Mouse (Mus musculus) stomach, postnatal 0 days (tissue): ENCODE data around the gene Tut1. TPM values are rescaled to one million over a fixed set of nuclear protein-coding genes. Genes with fewer than 3 reads are reported as not detected.

Experiments
- ATAC-seq: fragments of 200-750 bp; cut with Nextera tagmentation; 2 replicates; pipeline ENCODE4 v1.8.0; 2017; ENCODE audit not compliant: low FRiP score, low TSS enrichment
- DNase-seq: peaks from one replicate; pipeline ENCODE4 v3.0.0-alpha.2; 2016; ENCODE audit warnings: low spot score
- H3K27ac ChIP-seq: fragments of 300-500 bp; sonication (generic); replicated peaks from 2 replicates; pipeline ENCODE4 v1.5.1; 2014; ENCODE audit warnings: mild to moderate bottlenecking, control low read depth
- H3K27me3 ChIP-seq: fragments of 300-500 bp; sonication (generic); 2 replicates; pipeline ENCODE4 v1.6.1; 2014; ENCODE audit warnings: low read length; ENCODE audit not compliant: control insufficient read depth, insufficient read depth
- H3K36me3 ChIP-seq: fragments of 300-500 bp; sonication (generic); 2 replicates; pipeline ENCODE4 v1.6.1; 2014; ENCODE audit warnings: low read length, mixed read lengths; ENCODE audit not compliant: control insufficient read depth, insufficient read depth
- H3K4me1 ChIP-seq: fragments of 300-500 bp; sonication (generic); replicated peaks from 2 replicates; pipeline ENCODE4 v1.6.1; 2014; ENCODE audit warnings: antibody characterized with exemption; ENCODE audit not compliant: control insufficient read depth, insufficient read depth
- H3K4me2 ChIP-seq: fragments of 300-500 bp; sonication (generic); replicated peaks from 2 replicates; pipeline ENCODE4 v1.6.1; 2014; ENCODE audit warnings: low read depth, mild to moderate bottlenecking, control low read depth, moderate library complexity
- H3K4me3 ChIP-seq: fragments of 300-500 bp; sonication (generic); 2 replicates; pipeline ENCODE4 v1.5.1; 2014; ENCODE audit warnings: low read depth, low read length, control low read depth
- H3K9ac ChIP-seq: fragments of 300-500 bp; sonication (generic); 2 replicates; pipeline ENCODE4 v1.6.1; 2014; ENCODE audit warnings: mild to moderate bottlenecking, low read length, control low read depth, mixed read lengths
- H3K9me3 ChIP-seq: fragments of 300-500 bp; sonication (generic); 2 replicates; pipeline ENCODE4 v1.6.1; 2016; ENCODE audit warnings: low read length; ENCODE audit not compliant: control insufficient read depth
- CTCF ChIP-seq: IDR thresholded peaks from 2 replicates; pipeline ENCODE4 v1.5.1; 2016; ENCODE audit warnings: antibody characterized with exemption, low read depth, mild to moderate bottlenecking, moderate library complexity
- EP300 ChIP-seq: optimal IDR thresholded peaks from 2 replicates; pipeline ENCODE3; 2016; ENCODE audit warnings: antibody characterized with exemption
- WGBS: fragments of 180-500 bp; shearing (Covaris S2); extraction: QIAGEN DNeasy Blood & Tissue Kit; methylation state at CpG from one replicate; pipeline ENCODE4 v1.1.7; 2014; 5-methylcytosine and 5-hydroxymethylcytosine counted together
- polyA plus RNA-seq: library from polyadenylated mRNA; unstranded; fragments of >200 nt; fragmentation: Nextera tagmentation; extraction: Ambion mirVana; gene quantifications from 2 replicates; pipeline ENCODE4 v1.2.1, GENCODE M21; 2015

Tut1 gene
- polyA plus RNA-seq, 1 experiment from 2014 or later = 14.9 TPM

DNA sequence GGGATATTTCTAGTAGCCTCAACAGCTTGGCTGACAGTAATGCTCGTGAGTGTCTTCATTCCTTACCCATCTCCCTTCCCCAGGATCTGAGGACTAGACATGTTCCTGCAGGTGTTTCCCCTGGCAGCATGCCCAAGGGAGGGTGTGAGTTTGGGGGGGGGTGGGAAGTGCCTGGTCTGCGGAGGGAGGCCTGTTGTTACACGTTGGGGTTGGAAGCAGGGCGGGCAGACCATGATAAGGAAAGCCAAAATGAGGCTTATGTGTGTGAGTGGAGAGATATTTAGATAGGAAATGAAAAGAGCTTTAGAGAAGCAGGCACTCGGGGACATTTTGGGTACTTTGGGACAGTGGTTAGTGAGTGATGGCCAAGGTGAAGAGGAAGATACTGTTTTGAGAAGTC, 9.6 kb upstream of the Tut1 start:
- peaks cover 28% of the 10 kb centered on the region for H3K36me3 ChIP-seq
- H3K9ac ChIP-seq = no peak overlapping the region
- DNase-seq (peak; percentile 54), ATAC-seq (no peak)
- no peaks in the 10 kb centered on the region for H3K9me3 ChIP-seq
- TF ChIP-seq EP300 (no peak), CTCF (no peak)
- H3K4me2 ChIP-seq = peak overlapping the region; percentile 48
- no peaks in the 10 kb centered on the region for H3K27me3 ChIP-seq
- H3K4me1 ChIP-seq = 0 out of 2 replicates have a peak, but pooled peaks cover 2% of the 10 kb centered on the region
- H3K27ac ChIP-seq = peak overlapping the region; percentile 66; the same call in 1 of the 2 replicates
- 28% methylated on average over 5 of the region's 5 CpGs for WGBS
- H3K4me3 ChIP-seq = no peak overlapping the region

DNA sequence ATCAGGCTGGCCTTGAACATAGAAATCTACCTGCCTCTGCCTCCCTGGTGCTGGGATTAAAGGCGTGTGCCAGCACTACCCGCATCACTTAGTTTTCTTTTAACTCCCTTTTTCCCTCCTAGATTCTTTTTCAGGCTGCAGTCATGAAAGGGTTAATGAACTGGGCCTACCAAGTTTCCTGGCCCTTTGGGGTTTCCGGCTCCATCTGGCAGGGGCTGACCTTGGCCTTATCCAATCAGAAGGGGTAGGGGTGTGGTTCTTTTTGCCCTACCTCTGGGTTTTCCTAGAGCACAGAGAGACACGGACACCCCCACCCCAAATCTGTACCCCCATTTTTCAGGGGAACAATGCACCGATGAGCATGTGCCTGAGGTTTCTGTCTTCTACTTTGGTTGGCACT, 8.9 kb upstream of the Tut1 start:
- DNase-seq (peak; percentile 91), ATAC-seq (no peak)
- Histone ChIP-seq H3K4me2 (peak overlapping the region; percentile 48), H3K27me3 (no peaks in the 10 kb centered on the region), H3K27ac (peak overlapping the region; percentile 53; the same call in 1 of the 2 replicates), H3K4me1 (0 out of 2 replicates have a peak, but pooled peaks cover 2% of the 10 kb centered on the region), H3K9ac (peak overlapping the region; percentile 45; the same call in 1 of the 2 replicates), H3K9me3 (no peaks in the 10 kb centered on the region), H3K36me3 (peaks cover 30% of the 10 kb centered on the region), H3K4me3 (peak overlapping the region; percentile 23)
- TF ChIP-seq EP300 = peak; percentile 25
- TF ChIP-seq CTCF = no peak
- 12% methylated on average over 5 of the region's 5 CpGs for WGBS

DNA sequence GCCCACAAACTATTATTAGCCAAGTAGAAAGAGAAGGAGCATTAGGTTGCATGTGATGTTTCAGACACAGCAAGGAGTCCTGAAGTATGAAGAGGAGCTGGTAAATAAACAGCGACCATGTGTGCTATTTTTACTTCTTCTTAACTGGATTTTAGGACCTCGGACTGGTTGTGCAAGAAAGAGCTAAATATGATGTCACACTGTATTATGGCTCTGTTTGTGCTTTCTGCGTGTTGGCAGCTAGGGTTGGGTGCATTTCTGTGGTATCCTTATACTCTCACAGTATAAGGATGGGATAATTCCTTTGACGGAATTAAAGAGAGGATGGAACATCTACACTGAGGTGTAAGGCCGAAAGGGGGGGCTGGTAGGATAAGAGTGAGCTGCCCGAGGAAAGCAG, 8.4 kb upstream of the Tut1 start:
- Histone ChIP-seq H3K36me3 (peaks cover 30% of the 10 kb centered on the region), H3K9ac (peak overlapping the region; percentile 45; the same call in 1 of the 2 replicates), H3K4me2 (peak overlapping the region; percentile 48), H3K9me3 (no peaks in the 10 kb centered on the region), H3K4me1 (0 out of 2 replicates have a peak, but pooled peaks cover 2% of the 10 kb centered on the region), H3K4me3 (peak overlapping the region; percentile 23), H3K27ac (peak overlapping the region; percentile 53; the same call in 1 of the 2 replicates), H3K27me3 (no peaks in the 10 kb centered on the region)
- TF ChIP-seq EP300 = no peak
- 0 out of 2 replicates have a peak, but pooled peaks have one; percentile 7 for TF ChIP-seq CTCF
- 53% methylated on average over 6 of the region's 6 CpGs for WGBS
- no peak for ATAC-seq
- no peak for DNase-seq

DNA sequence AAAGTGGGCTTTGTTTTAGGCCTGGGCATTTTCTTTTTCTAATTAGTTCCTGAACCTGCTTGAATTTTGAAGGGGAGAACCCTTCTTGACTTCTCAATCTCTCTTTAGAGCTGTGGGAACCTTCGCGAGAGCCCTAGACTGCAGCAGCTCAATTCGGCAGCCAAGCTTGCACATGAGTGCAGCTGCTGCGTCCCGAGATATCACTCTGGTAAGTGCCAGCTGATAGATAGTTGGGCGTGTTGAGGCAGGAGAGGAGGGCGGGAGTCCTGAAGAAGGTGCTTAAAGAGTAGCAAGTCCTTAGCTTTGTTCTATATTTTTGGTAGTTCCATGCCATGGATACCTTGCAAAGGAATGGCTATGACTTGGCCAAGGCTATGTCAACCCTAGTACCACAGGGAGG, 6.7 kb upstream of the Tut1 start:
- no peak overlapping the region for H3K4me2 ChIP-seq
- no peaks in the 10 kb centered on the region for H3K9me3 ChIP-seq
- 80% methylated on average over 7 of the region's 7 CpGs for WGBS
- H3K9ac ChIP-seq = no peak overlapping the region
- DNase-seq = no peak
- 0 out of 2 replicates have a peak, but pooled peaks cover 2% of the 10 kb centered on the region for H3K4me1 ChIP-seq
- TF ChIP-seq CTCF (no peak), EP300 (no peak)
- no peak overlapping the region for H3K4me3 ChIP-seq
- peaks cover 37% of the 10 kb centered on the region for H3K36me3 ChIP-seq
- H3K27me3 ChIP-seq = no peaks in the 10 kb centered on the region
- no peak overlapping the region for H3K27ac ChIP-seq
- ATAC-seq = no peak

DNA sequence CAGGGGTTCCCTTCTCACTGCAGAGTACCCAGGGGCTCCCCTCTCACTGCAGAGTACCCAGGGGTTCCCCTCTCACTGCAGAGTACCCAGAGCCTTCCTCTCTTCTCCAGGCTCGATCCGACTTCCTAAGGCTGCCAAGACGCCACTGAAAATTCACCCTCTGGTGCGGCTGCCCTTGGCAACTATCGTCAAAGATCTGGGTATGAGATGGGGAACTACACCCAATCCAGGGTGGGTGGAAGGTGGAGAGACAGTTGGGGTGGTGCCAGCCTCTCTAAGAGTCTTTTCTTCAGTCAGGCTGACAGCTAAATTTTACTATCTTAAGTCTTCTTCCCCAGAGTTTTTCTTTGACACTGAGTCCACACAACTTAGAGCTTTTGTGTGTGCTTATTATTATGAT, 3.5 kb upstream of the Tut1 start:
- no peak for TF ChIP-seq CTCF
- TF ChIP-seq EP300 = no peak
- peaks cover 37% of the 10 kb centered on the region for H3K36me3 ChIP-seq
- H3K9ac ChIP-seq = no peak overlapping the region
- no peak overlapping the region for H3K4me3 ChIP-seq
- no peak overlapping the region for H3K4me2 ChIP-seq
- H3K4me1 ChIP-seq = no peaks in the 10 kb centered on the region; the same call in 1 of the 2 replicates
- no peak for DNase-seq
- H3K27me3 ChIP-seq = no peaks in the 10 kb centered on the region
- 85% methylated on average over 5 of the region's 5 CpGs for WGBS
- ATAC-seq = no peak
- H3K9me3 ChIP-seq = no peaks in the 10 kb centered on the region
- no peak overlapping the region for H3K27ac ChIP-seq

DNA sequence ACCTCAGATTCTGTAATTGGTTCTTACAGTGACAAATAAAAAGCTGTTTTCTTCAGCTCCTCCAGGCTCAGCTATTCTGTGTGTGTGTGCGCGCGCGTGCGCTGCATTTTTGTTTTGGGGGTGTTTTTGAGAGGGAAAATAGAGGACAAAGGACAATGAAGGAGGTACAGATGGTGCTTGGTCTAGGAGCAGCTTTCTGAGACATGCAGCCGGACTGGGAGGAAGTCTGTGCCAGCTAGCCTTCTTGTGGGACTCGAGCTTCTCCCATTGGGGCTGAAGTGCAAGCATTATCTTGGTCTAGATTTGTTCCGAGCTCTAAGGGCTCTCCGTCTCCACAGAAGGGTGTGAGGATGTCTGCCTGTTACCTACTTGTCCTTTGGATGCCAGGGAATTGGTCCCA, 1.4 kb upstream of the Tut1 start:
- Histone ChIP-seq H3K9ac (no peak overlapping the region), H3K4me2 (no peak overlapping the region), H3K36me3 (peaks cover 23% of the 10 kb centered on the region), H3K27me3 (no peaks in the 10 kb centered on the region), H3K4me1 (no peaks in the 10 kb centered on the region; the same call in 1 of the 2 replicates), H3K27ac (no peak overlapping the region), H3K4me3 (no peak overlapping the region), H3K9me3 (no peaks in the 10 kb centered on the region)
- ATAC-seq (no peak), DNase-seq (no peak)
- 84% methylated on average over 9 of the region's 9 CpGs for WGBS
- TF ChIP-seq CTCF (no peak), EP300 (no peak)
